Mouse (Mus musculus) adipose tissue, adult 10 weeks (tissue): ENCODE data around the gene Rae1. TPM values are rescaled to one million over a fixed set of nuclear protein-coding genes. Genes with fewer than 3 reads are reported as not detected.

Source experiments
- polyA plus RNA-seq: library from polyadenylated mRNA; stranded (reverse); fragments of 350-450 nt; fragmentation: Illumina TruSeq; extraction: RNeasy Lipid Tissue Mini Kit (QIAGEN cat#74804); gene quantifications from one replicate; pipeline ENCODE4 v1.2.3, GENCODE M21; 2014; ENCODE audit warnings: low read depth, low replicate concordance

Gene Rae1
- polyA plus RNA-seq: 40.5 TPM

DNA sequence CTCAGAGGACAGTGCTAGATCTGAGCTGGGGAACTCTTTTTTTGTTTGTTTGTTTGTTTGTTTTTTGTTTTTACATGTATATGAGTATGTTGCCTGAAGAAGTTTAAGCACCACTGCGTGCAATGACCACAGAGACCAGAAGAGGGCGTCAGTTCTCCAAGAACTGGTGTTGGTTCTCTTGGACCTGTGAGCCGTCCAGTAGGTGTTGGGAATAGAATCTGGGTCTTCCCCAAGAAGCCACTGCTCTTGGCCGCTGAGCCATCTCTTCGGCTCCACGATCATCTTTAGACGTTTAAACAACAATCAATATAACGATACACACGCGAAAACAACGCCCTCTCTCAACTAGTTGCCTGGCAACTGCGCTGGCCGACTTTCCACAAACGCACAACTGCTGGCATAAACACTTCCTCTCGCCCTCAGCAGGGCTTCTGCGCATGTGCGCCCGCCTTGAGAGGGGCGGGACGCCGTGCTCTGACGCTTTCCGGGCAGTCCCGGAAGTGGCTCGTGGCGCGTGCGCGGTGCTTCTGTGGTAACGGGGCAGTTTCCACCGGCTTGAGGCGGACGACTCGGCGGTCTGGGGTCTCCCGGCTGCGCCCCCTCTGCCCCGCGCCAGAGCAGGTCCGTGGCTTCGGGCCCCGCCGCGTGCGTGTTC, at the start of gene Rae1:
Gene Rae1 (plus strand): TSS at position 488 of the 655 bp plus-strand sequence.

DNA sequence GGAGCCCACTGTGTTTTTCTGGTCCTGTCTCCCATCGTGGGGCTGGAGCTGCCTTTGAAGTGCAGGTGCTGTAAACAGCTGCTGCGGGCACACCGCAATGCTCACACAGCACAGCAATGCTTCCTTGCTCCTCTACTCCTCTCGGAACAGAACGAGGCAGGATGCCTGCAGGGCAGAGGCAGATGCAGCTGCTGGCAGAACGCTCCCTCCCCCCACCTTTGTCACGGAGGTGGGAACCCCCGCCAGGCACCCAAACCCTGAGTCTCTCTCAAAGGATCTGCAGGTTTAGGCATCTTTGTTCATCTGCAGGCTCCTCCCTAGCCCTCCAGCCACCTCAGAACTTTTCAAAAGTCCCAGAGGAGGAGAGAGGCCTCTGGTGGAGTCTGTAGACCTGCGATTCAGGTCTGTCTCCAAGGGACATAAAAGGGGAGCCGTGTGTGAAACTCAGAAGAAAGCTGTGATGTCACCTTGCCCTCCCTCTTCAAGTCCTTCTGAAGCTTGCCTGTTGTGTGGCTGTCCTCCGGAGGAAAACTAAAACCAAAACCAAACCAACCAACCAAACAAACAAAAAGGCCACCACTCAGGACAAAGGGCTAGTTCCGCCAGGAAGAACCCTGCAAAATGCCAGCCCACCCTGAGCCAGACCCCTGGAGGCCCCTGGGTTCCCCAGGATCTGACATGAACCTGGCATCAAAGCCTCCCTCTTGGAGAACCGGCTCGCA, 22.3 kb upstream of the Rae1 start, which contains the start of gene Spo11:
Gene Spo11 (plus strand): TSS at position 292 of the 722 bp plus-strand sequence.

GRCm38 (mm10) chr2:173020430-173020829, 20.5 kb downstream of the Rae1 start, which contains the start of gene Rbm38:
Gene Rbm38 (plus strand): TSS chr2:173020498.

Other genes starting within 250 kb of the Rae1 start
- gene Bmp7, start 59.8 kb upstream of the Rae1 start, polyA plus RNA-seq: 16.0 TPM
- 4.9 TPM for gene Spo11, start 22.4 kb upstream of the Rae1 start, polyA plus RNA-seq
- gene Rbm38, start 20.4 kb downstream of the Rae1 start, polyA plus RNA-seq: 13.8 TPM
- 0.15 TPM for gene Ctcfl, start 119.4 kb downstream of the Rae1 start, polyA plus RNA-seq
- gene Pck1, start 152.9 kb downstream of the Rae1 start, polyA plus RNA-seq: 568 TPM
- gene Zbp1, start 218.8 kb downstream of the Rae1 start, polyA plus RNA-seq: 6.5 TPM